Mouse (Mus musculus) heart, adult 2 months (tissue): ENCODE results near the gene Svs1. TPM values are rescaled to one million over a fixed set of nuclear protein-coding genes. Genes with fewer than 3 reads are reported as not detected.

ENCODE experiments used
- DNase-seq, 2 experiments: peaks; one replicate each; pipeline ENCODE4 v3.0.0; 2021
- H3K27ac ChIP-seq: fragments of 200-600 bp; 2 replicates; pipeline ENCODE4 v1.8.1; 2022
- H3K27me3 ChIP-seq: fragments of 200-500 bp; 2 replicates; pipeline ENCODE4 v1.6.1; 2012; ENCODE audit warnings: mild to moderate bottlenecking, low read length, inconsistent platforms, mixed read lengths; ENCODE audit not compliant: control insufficient read depth, insufficient read depth
- H3K36me3 ChIP-seq: fragments of 200-500 bp; 2 replicates; pipeline ENCODE4 v1.6.1; 2012; ENCODE audit warnings: low read length, inconsistent platforms; ENCODE audit not compliant: control insufficient read depth, insufficient read depth
- H3K4me1 ChIP-seq: fragments of 200-500 bp; 2 replicates; pipeline ENCODE4 v1.6.1; 2011; ENCODE audit warnings: low read length; ENCODE audit not compliant: control insufficient read depth, insufficient read depth
- H3K4me3 ChIP-seq: fragments of 200-600 bp; 2 replicates; pipeline ENCODE4 v1.8.1; 2022
- H3K79me2 ChIP-seq: fragments of 200-500 bp; replicated peaks from 2 replicates; pipeline ENCODE4 v1.6.1; 2012; ENCODE audit warnings: mild to moderate bottlenecking, inconsistent platforms, low read length, moderate library complexity, mixed read lengths; ENCODE audit not compliant: control insufficient read depth, insufficient read depth
- H3K9ac ChIP-seq: fragments of 200-500 bp; 2 replicates; pipeline ENCODE4 v1.6.1; 2012; ENCODE audit warnings: low read depth, mild to moderate bottlenecking, control low read depth, inconsistent platforms, low read length, mixed read lengths
- CTCF ChIP-seq: fragments of 200-600 bp; IDR thresholded peaks from 2 replicates; pipeline ENCODE4 v1.8.1; 2022; ENCODE audit warnings: antibody characterized with exemption, mild to moderate bottlenecking, moderate library complexity
- EP300 ChIP-seq: fragments of 200-500 bp; IDR thresholded peaks from 2 replicates; pipeline ENCODE4 v1.6.1; 2011; ENCODE audit warnings: low read depth, low read length, control low read depth; ENCODE audit not compliant: insufficient read depth
- POLR2A ChIP-seq: fragments of 200-500 bp; IDR thresholded peaks from 2 replicates; pipeline ENCODE4 v1.6.1; 2011; ENCODE audit warnings: mild to moderate bottlenecking, low read depth, low read length, control low read depth; ENCODE audit not compliant: insufficient read depth
- WGBS: fragments of 180-500 bp; shearing (Covaris S2); methylation state at CpG from one replicate; pipeline ENCODE4 v1.1.7; 2018; 5-methylcytosine and 5-hydroxymethylcytosine counted together
- intact Hi-C: fragments of 180-260 bp; cut with DNase I; formaldehyde crosslinking; loops from one replicate; pipeline ENCODE4 v1.15.1; 2025
- polyA plus RNA-seq: library from polyadenylated mRNA; depleted of rRNA; stranded (reverse); fragments of >200 nt; gene quantifications from 2 replicates; pipeline ENCODE4 v1.2.3, GENCODE M21; 2012
- total RNA-seq, 2 experiments: library from RNA; stranded (reverse); gene quantifications; 2 replicates each; pipeline ENCODE4 v1.2.3; 2021

Svs1 gene
- total and polyA plus RNA-seq, 3 experiments = not detected

GRCm38 (mm10) chr6:49025290-49025689 is 38.6 kb downstream of the Svs1 start:
- H3K36me3 ChIP-seq = no peaks in the 10 kb centered on the region
- 87% methylated on average over 7 of the region's 7 CpGs for WGBS
- no peaks in the 10 kb centered on the region for H3K27me3 ChIP-seq
- intact Hi-C loops = no loop called here
- H3K4me3 ChIP-seq = no peak overlapping the region
- DNase-seq = no peak
- no peak overlapping the region for H3K27ac ChIP-seq
- no peak overlapping the region for H3K9ac ChIP-seq
- no peaks in the 10 kb centered on the region for H3K4me1 ChIP-seq
- no peaks in the 10 kb centered on the region for H3K79me2 ChIP-seq
- TF ChIP-seq CTCF (no peak), EP300 (no peak), POLR2A (no peak)

- 79% methylated on average over 5 of the region's 5 CpGs for WGBS
- no peak for DNase-seq
- Histone ChIP-seq H3K9ac (no peak overlapping the region), H3K27ac (no peak overlapping the region), H3K4me3 (no peak overlapping the region), H3K4me1 (no peaks in the 10 kb centered on the region), H3K36me3 (no peaks in the 10 kb centered on the region), H3K79me2 (no peaks in the 10 kb centered on the region), H3K27me3 (no peaks in the 10 kb centered on the region)
- TF ChIP-seq EP300 (no peak), CTCF (no peak), POLR2A (no peak)
- intact Hi-C loops = no loop called here
Measured at GRCm38 (mm10) chr6:49026496-49026895, 39.8 kb downstream of the Svs1 start.

DNA sequence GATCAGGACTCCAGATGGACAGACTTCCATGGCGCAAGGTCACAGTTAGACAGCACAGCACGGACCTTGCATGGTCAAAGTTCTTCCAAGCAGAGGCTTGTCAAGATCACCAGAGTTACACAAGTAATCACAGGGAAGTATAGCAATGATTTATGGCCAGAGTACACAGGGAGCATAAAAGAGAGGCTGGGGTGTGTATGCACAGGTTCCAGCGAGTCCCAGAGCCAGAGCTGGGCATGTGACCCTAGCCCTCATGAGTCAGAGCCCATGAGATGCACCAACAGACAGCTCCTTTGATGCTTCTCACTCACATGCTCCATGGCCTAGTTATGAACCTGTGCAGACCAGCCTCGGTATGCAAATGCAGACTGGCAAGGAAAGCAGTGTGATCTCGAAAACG is 41.4 kb downstream of the Svs1 start:
- H3K4me3 ChIP-seq = no peak overlapping the region
- TF ChIP-seq POLR2A = no peak
- TF ChIP-seq EP300 = no peak
- WGBS = 91% methylated on average over 6 of the region's 6 CpGs
- no peak overlapping the region for H3K27ac ChIP-seq
- H3K27me3 ChIP-seq = no peaks in the 10 kb centered on the region
- DNase-seq = no peak
- H3K79me2 ChIP-seq = no peaks in the 10 kb centered on the region
- no peak overlapping the region for H3K9ac ChIP-seq
- no peaks in the 10 kb centered on the region for H3K36me3 ChIP-seq
- intact Hi-C loops = no loop called here
- H3K4me1 ChIP-seq = no peaks in the 10 kb centered on the region

- H3K27ac ChIP-seq = no peak overlapping the region
- H3K79me2 ChIP-seq = no peaks in the 10 kb centered on the region
- no peaks in the 10 kb centered on the region for H3K4me1 ChIP-seq
- no peaks in the 10 kb centered on the region for H3K27me3 ChIP-seq
- no peak for DNase-seq
- H3K36me3 ChIP-seq = no peaks in the 10 kb centered on the region
- H3K4me3 ChIP-seq = no peak overlapping the region
- TF ChIP-seq EP300 (no peak), POLR2A (no peak), CTCF (no peak)
- 86% methylated on average over 3 of the region's 3 CpGs for WGBS
- intact Hi-C loops = no loop called here
- no peak overlapping the region for H3K9ac ChIP-seq
Measured at GRCm38 (mm10) chr6:49028708-49029107, 42.0 kb downstream of the Svs1 start.

- Histone ChIP-seq H3K9ac (no peak overlapping the region), H3K4me3 (no peak overlapping the region), H3K79me2 (no peaks in the 10 kb centered on the region), H3K27me3 (peaks cover 2% of the 10 kb centered on the region; the same call in 1 of the 2 replicates), H3K36me3 (no peaks in the 10 kb centered on the region), H3K27ac (no peak overlapping the region), H3K4me1 (no peaks in the 10 kb centered on the region)
- DNase-seq = no peak
- TF ChIP-seq CTCF = no peak
- TF ChIP-seq POLR2A = no peak
- no peak for TF ChIP-seq EP300
- WGBS = 66% methylated on average over 4 of the region's 4 CpGs
- intact Hi-C loops = no loop called here
Measured at GRCm38 (mm10) chr6:49031230-49031629, 44.6 kb downstream of the Svs1 start.

- intact Hi-C loops = no loop called here
- Histone ChIP-seq H3K79me2 (no peaks in the 10 kb centered on the region), H3K4me1 (no peaks in the 10 kb centered on the region), H3K9ac (no peak overlapping the region), H3K4me3 (no peak overlapping the region), H3K27me3 (peaks cover 2% of the 10 kb centered on the region; the same call in 1 of the 2 replicates), H3K36me3 (no peaks in the 10 kb centered on the region), H3K27ac (no peak overlapping the region)
- 75% methylated on average over 4 of the region's 4 CpGs for WGBS
- no peak for DNase-seq
- TF ChIP-seq CTCF = no peak
Measured at GRCm38 (mm10) chr6:49032783-49033182, 46.1 kb downstream of the Svs1 start.
